Mouse (Mus musculus) forebrain, embryonic 11.5 days (tissue): ENCODE results near the gene Ubqln1. TPM values are rescaled to one million over a fixed set of nuclear protein-coding genes. Genes with fewer than 3 reads are reported as not detected.

ENCODE experiments used
- ATAC-seq: fragments of 200-750 bp; cut with Nextera tagmentation; replicated peaks from 2 replicates; pipeline ENCODE4 v1.8.0; 2017; ENCODE audit warnings: moderate TSS enrichment; ENCODE audit not compliant: low FRiP score
- DNase-seq: peaks from one replicate; pipeline ENCODE4 v3.0.0-alpha.2; 2017; ENCODE audit warnings: low spot score
- H3K27ac ChIP-seq: fragments of 300-500 bp; sonication (generic); 2 replicates; pipeline ENCODE4 v1.5.1; 2014; ENCODE audit warnings: low read depth, low read length
- H3K27me3 ChIP-seq: fragments of 300-500 bp; sonication (generic); 2 replicates; pipeline ENCODE4 v1.6.1; 2014; ENCODE audit warnings: mild to moderate bottlenecking, low read length, mixed read lengths; ENCODE audit not compliant: control insufficient read depth, insufficient read depth
- H3K36me3 ChIP-seq: fragments of 300-500 bp; sonication (generic); 2 replicates; pipeline ENCODE4 v1.6.1; 2014; ENCODE audit warnings: mild to moderate bottlenecking, low read length, moderate library complexity, mixed read lengths; ENCODE audit not compliant: control insufficient read depth, insufficient read depth
- H3K4me1 ChIP-seq: fragments of 300-500 bp; sonication (generic); replicated peaks from 2 replicates; pipeline ENCODE4 v1.6.1; 2014; ENCODE audit warnings: low read length, mixed read lengths; ENCODE audit not compliant: control insufficient read depth, insufficient read depth
- H3K4me2 ChIP-seq: fragments of 300-500 bp; sonication (generic); 2 replicates; pipeline ENCODE4 v1.6.1; 2014; ENCODE audit warnings: low read depth, mild to moderate bottlenecking, low read length, moderate library complexity, mixed read lengths; ENCODE audit not compliant: severe bottlenecking
- H3K4me3 ChIP-seq: fragments of 300-500 bp; sonication (generic); 2 replicates; pipeline ENCODE4 v1.5.1; 2014; ENCODE audit warnings: low read depth, low read length
- H3K9ac ChIP-seq: fragments of 300-500 bp; sonication (generic); 2 replicates; pipeline ENCODE4 v1.6.1; 2014; ENCODE audit warnings: low read length
- H3K9me3 ChIP-seq: fragments of 300-500 bp; sonication (generic); 2 replicates; pipeline ENCODE4 v1.6.1; 2016; ENCODE audit warnings: low read length, mixed read lengths; ENCODE audit not compliant: control insufficient read depth
- WGBS: fragments of 180-500 bp; shearing (Covaris S2); extraction: QIAGEN DNeasy Blood & Tissue Kit; methylation state at CpG from one replicate; pipeline ENCODE4 v1.1.7; 2014; 5-methylcytosine and 5-hydroxymethylcytosine counted together
- polyA plus RNA-seq: library from polyadenylated mRNA; unstranded; fragments of >200 nt; fragmentation: Nextera tagmentation; extraction: Ambion mirVana; gene quantifications from 2 replicates; pipeline ENCODE4 v1.2.1, GENCODE M21; 2014

Ubqln1 gene
- polyA plus RNA-seq, 1 experiment from 2014 or later, result 153 TPM

DNA sequence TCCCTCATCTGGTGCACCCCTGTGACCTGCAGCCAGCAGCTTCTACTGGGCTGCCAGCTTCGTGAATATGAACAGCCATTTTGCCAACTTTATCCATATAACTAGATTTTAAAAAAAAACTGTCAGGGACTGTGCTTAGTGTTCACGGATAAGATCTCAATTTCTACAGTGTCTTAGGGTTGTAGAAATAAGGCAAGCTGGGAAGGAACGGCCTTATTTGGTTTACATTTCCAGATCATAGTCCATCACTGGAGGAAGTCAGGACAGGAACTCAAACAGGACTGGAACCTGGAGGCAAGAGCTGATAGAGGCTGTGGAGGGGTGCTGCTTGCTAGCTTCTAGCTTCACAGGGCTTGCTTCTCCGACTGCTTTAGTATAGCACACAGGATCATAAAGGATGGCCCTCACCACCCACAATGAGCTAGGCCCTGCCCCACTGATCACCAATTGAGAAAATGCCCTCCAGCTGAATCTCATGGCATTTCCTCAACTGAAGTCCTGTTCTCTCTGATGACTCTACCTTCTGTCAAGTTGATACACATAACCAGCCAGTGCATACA is 85.7 kb downstream of the Ubqln1 start:
- DNase-seq (peak; percentile 38), ATAC-seq (no peak)
- WGBS, result 37% methylated on average over 4 of the region's 4 CpGs
- Histone ChIP-seq H3K4me2 (peak overlapping the region; percentile 74), H3K4me1 (peaks cover 4% of the 10 kb centered on the region; the same call in 1 of the 2 replicates), H3K4me3 (peak overlapping the region; percentile 99), H3K9ac (peak overlapping the region; percentile 100), H3K9me3 (no peaks in the 10 kb centered on the region), H3K27ac (peak overlapping the region; percentile 98), H3K27me3 (no peaks in the 10 kb centered on the region), H3K36me3 (no peaks in the 10 kb centered on the region; the same call in 1 of the 2 replicates)

DNA sequence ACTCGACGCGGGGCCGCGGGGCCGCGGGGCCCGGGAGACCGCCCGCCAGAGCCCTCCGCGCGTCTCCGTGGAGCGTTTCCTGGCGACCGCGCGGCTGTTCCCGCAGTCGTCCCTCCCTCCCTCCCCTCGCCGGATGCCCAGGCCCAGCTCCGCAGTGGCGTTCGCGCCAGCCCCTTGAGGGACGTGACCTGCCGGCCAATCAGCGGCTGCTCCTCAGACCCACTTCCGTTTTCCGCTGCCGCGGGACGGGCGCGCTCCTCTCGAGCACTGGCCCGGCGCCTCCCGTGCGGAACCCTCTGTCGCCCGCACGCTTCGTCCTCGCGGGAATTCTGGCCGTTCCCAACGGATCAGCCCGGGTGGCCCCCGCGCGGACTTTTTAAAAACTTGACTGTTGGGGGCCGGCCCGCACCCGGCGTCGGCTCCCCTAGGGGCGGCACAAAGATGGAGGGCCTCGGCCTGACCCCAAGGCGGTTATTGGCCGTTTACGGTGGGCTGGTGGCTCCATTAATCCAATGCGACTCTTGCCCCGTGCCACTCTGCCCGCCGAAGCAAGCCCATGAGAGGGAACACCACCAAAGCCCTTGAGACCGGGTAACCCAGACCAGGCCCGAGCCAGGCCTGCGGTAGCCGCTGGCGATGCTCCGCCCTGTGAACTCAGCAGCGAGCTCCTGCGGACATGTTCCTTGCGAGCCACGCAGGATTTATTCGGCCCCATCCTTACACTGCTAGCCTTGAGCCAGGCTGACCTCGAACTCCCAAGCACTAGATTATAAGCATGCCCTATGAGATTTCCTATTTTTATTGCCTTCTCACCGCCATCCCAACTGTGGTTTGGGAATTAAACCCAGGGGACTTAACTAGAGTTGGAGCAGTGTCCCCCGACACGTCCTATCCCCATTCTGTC is 86.4 kb downstream of the Ubqln1 start:
- H3K36me3 ChIP-seq, result no peaks in the 10 kb centered on the region; the same call in 1 of the 2 replicates
- peak overlapping the region; percentile 74 for H3K4me2 ChIP-seq
- H3K27me3 ChIP-seq, result no peaks in the 10 kb centered on the region
- H3K9ac ChIP-seq, result peak overlapping the region; percentile 100
- peaks cover 4% of the 10 kb centered on the region; the same call in 1 of the 2 replicates for H3K4me1 ChIP-seq
- H3K27ac ChIP-seq, result peak overlapping the region; percentile 98
- under 1% methylated on average over 79 of the region's 83 CpGs for WGBS
- H3K4me3 ChIP-seq, result peak overlapping the region; percentile 99
- peak; percentile 98 for DNase-seq
- H3K9me3 ChIP-seq, result no peaks in the 10 kb centered on the region
- peak; percentile 97 for ATAC-seq

DNA sequence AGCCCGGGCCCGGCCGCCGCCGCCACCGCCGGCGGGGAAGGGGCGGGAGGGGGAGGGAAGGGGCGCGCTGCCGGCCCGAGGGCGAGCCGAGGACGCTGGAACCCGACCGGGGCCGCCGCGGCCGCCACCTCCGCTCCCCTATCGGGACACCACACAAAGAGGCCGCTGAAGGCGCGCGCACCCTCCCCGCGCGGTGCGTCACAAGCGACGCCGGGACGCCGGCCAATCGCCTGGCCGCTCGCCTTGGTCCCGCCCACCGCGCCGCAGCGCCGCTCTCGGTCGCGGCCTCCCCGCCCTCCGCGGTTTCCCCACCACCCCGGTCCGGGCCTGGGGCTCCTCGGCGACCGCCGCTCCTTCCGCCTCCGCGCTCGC is 87.1 kb downstream of the Ubqln1 start, which contains the start of gene Hnrnpa0:
Gene Hnrnpa0, minus strand, starts transcription at position 161 of the 372 bp plus-strand sequence.
- ATAC-seq (peak; percentile 95), DNase-seq (peak; percentile 99)
- peak within 1 kb of the TSS; percentile 74 for H3K4me2 ChIP-seq
- WGBS, result 1% methylated on average over 20 of the region's 62 CpGs
- H3K4me3 ChIP-seq, result peak within 1 kb of the TSS; percentile 99
- H3K27me3 ChIP-seq, result no peaks in the 10 kb centered on the region
- peaks cover 4% of the 10 kb centered on the region; the same call in 1 of the 2 replicates for H3K4me1 ChIP-seq
- no peaks in the 10 kb centered on the region; the same call in 1 of the 2 replicates for H3K36me3 ChIP-seq
- peak within 1 kb of the TSS; percentile 98 for H3K27ac ChIP-seq
- H3K9ac ChIP-seq, result peak within 1 kb of the TSS; percentile 100
- no peaks in the 10 kb centered on the region for H3K9me3 ChIP-seq

DNA sequence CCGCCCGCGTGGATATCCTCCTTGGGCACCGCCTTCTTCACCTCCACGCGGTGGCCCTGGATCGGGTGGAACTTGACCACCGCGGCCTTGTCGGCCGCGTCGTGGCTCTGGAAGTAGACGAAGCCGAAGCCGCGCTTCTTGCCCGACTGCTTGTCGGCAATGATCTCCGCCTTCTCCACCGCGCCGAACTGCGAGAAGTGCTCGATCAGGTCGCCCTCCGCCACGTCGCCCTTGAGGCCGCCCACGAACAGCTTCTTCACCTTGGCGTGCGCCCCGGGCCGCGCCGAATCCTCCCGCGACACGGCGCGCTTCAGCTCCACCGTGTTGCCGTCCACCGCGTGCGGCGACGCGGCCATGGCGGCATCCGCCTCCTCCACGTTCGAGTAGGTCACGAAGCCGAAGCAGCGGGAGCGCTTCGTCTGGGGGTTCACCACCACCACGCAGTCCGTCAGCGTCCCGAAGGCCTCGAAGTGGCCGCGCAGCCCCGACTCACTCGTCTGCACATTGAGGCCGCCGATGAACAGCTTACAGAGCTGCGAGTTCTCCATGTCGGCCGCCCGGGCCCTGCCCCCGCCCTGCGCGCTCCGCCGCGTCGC is 87.6 kb downstream of the Ubqln1 start:
- Histone ChIP-seq H3K27me3 (no peaks in the 10 kb centered on the region), H3K4me3 (peak overlapping the region; percentile 99), H3K9me3 (no peaks in the 10 kb centered on the region), H3K27ac (peak overlapping the region; percentile 98), H3K4me1 (peaks cover 4% of the 10 kb centered on the region; the same call in 1 of the 2 replicates), H3K9ac (peak overlapping the region; percentile 100), H3K36me3 (no peaks in the 10 kb centered on the region; the same call in 1 of the 2 replicates), H3K4me2 (peak overlapping the region; percentile 68)
- DNase-seq, result no peak
- peak; percentile 45 for ATAC-seq
- under 1% methylated on average over 81 of the region's 81 CpGs for WGBS

DNA sequence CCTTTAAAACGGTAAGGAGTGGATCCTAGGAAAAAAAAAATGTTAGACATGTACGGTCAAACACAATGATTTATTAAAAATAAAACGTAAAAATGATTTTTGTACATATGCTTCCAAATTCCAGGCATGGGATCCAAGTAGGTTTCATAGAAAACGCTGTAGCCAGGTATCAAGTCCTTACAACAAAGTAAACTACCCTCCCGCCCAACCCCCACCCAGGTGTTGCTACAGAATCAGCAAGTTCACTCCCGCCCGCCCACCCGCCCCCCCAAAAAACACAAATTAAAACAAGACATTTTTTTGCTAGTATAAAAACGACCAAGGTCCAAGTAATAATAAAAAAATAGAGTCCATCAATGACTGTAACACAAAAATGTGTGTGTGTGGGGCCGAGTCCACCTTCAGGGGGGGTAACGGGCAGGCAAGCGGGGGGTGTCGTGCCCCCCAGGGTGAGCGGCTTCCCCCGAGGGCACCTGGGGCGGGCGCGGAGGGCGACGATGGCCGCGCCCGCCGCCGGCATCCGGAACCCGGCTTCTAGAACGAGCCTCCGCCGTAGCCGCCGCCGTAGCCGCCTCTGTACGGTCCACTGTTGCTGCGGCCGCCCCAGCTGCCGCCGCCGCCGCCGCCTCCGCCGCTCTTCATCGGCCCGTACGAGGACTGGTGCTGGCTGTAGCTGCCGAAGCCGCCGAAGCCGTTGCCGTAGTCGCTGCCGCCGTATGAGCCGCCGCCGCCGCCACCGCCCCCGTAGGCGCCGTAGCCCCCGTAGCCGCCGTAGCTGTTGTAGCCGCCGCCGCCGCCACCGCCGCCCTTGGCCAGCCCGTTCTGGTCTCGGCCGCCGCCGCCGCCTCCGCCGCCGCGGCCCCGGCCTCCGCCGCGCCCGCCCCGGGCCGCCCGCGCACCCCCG is 88.3 kb downstream of the Ubqln1 start:
- no peaks in the 10 kb centered on the region; the same call in 1 of the 2 replicates for H3K36me3 ChIP-seq
- peak overlapping the region; percentile 98 for H3K27ac ChIP-seq
- peak overlapping the region; percentile 68 for H3K4me2 ChIP-seq
- H3K27me3 ChIP-seq, result no peaks in the 10 kb centered on the region
- peak overlapping the region; percentile 99 for H3K4me3 ChIP-seq
- ATAC-seq (no peak), DNase-seq (peak; percentile 73)
- peak overlapping the region; percentile 100 for H3K9ac ChIP-seq
- under 1% methylated on average over 74 of the region's 92 CpGs for WGBS
- H3K4me1 ChIP-seq, result peaks cover 4% of the 10 kb centered on the region; the same call in 1 of the 2 replicates
- H3K9me3 ChIP-seq, result no peaks in the 10 kb centered on the region

Other genes with a start within 250 kb of the Ubqln1 start
- 3.1 TPM in 2 replicates for gene Klhl3, start 102.1 kb downstream of the Ubqln1 start, polyA plus RNA-seq
- gene Hnrnpa0, start 87.1 kb downstream of the Ubqln1 start, polyA plus RNA-seq, result 50.5 and 51.2 TPM in 2 replicates
- 41.6 and 45.8 TPM in 2 replicates for gene Idnk, start 58.0 kb downstream of the Ubqln1 start, polyA plus RNA-seq
- 44.9 and 48.5 TPM in 2 replicates for gene Gkap1, start 60.0 kb upstream of the Ubqln1 start, polyA plus RNA-seq
- gene Kif27, start 143.5 kb upstream of the Ubqln1 start, polyA plus RNA-seq, result 1.3 and 1.7 TPM in 2 replicates
- gene 2210016F16Rik, start 169.6 kb upstream of the Ubqln1 start, polyA plus RNA-seq, result 27.6 and 30.7 TPM in 2 replicates
- 35.9 and 40.9 TPM in 2 replicates for gene Rmi1, start 186.6 kb upstream of the Ubqln1 start, polyA plus RNA-seq
- 2,577 and 2,646 TPM in 2 replicates for gene Hnrnpk, start 187.7 kb upstream of the Ubqln1 start, polyA plus RNA-seq